Mouse (Mus musculus): Measurements from ENCODE around the gene Pdcd7.
"Not testable (repeated sequence)": the region's sequence is repeated elsewhere in the genome, so short reads cannot be mapped to it uniquely, and the experiment has no call there.

Pdcd7 gene

GRCm38 (mm10) chr9:65345854-65346475, at the start of gene Pdcd7:
TSS of gene Pdcd7 (plus strand) at chr9:65346104.
- peak; percentile 95 for DNase-seq (ENCODE audit: low spot score)

GRCm38 (mm10) chr9:65297056-65297455, 48.8 kb upstream of the Pdcd7 start:
- no peak for DNase-seq (ENCODE audit: low spot score)

GRCm38 (mm10) chr9:65298761-65299160, 47.1 kb upstream of the Pdcd7 start:
- DNase-seq (ENCODE audit: low spot score) = no peak

- no peak for DNase-seq (ENCODE audit: low spot score)
These were observed 46.3 kb upstream of the Pdcd7 start for GRCm38 (mm10) chr9:65299650-65300049.

- DNase-seq (ENCODE audit: low spot score) = no peak
These were observed 43.4 kb upstream of the Pdcd7 start for GRCm38 (mm10) chr9:65302327-65302983.

- no peak for DNase-seq (ENCODE audit: low spot score)
These were observed 42.3 kb upstream of the Pdcd7 start for GRCm38 (mm10) chr9:65303586-65303985.

- no peak for DNase-seq (ENCODE audit: low spot score)
These were observed 41.6 kb upstream of the Pdcd7 start for GRCm38 (mm10) chr9:65304300-65304699.

GRCm38 (mm10) chr9:65306672-65307071, 39.2 kb upstream of the Pdcd7 start:
- no peak for DNase-seq (ENCODE audit: low spot score)

- DNase-seq (ENCODE audit: low spot score) = no peak
These were observed 37.9 kb upstream of the Pdcd7 start for GRCm38 (mm10) chr9:65308011-65308410.

- DNase-seq (ENCODE audit: low spot score) = no peak
These were observed 33.1 kb upstream of the Pdcd7 start for GRCm38 (mm10) chr9:65312669-65313357.

- DNase-seq (ENCODE audit: low spot score) = no peak
These were observed 32.1 kb upstream of the Pdcd7 start for GRCm38 (mm10) chr9:65313846-65314245.

- no peak for DNase-seq (ENCODE audit: low spot score)
These were observed 23.5 kb upstream of the Pdcd7 start for GRCm38 (mm10) chr9:65322255-65322900.

- no peak for DNase-seq (ENCODE audit: low spot score)
These were observed 19.9 kb upstream of the Pdcd7 start for GRCm38 (mm10) chr9:65325971-65326370.

GRCm38 (mm10) chr9:65327371-65327770, 18.5 kb upstream of the Pdcd7 start:
- no peak for DNase-seq (ENCODE audit: low spot score)

- no peak for DNase-seq (ENCODE audit: low spot score)
These were observed 11.9 kb upstream of the Pdcd7 start for GRCm38 (mm10) chr9:65333958-65334357.

GRCm38 (mm10) chr9:65339146-65339545, 6.8 kb upstream of the Pdcd7 start:
- no peak for DNase-seq (ENCODE audit: low spot score)

- no peak for DNase-seq (ENCODE audit: low spot score)
These were observed 5.5 kb upstream of the Pdcd7 start for GRCm38 (mm10) chr9:65340414-65340813.

- DNase-seq (ENCODE audit: low spot score) = not testable (repeated sequence)
These were observed 465 bp upstream of the Pdcd7 start for GRCm38 (mm10) chr9:65345439-65345838.

- peak; percentile 35 for DNase-seq (ENCODE audit: low spot score)
These were observed 690 bp downstream of the Pdcd7 start for GRCm38 (mm10) chr9:65346476-65347111.

- no peak for DNase-seq (ENCODE audit: low spot score)
These were observed 1.4 kb downstream of the Pdcd7 start for GRCm38 (mm10) chr9:65347112-65347850.

GRCm38 (mm10) chr9:65353251-65353650, 7.3 kb downstream of the Pdcd7 start:
- no peak for DNase-seq (ENCODE audit: low spot score)

GRCm38 (mm10) chr9:65356561-65356960, 10.7 kb downstream of the Pdcd7 start:
- no peak for DNase-seq (ENCODE audit: low spot score)

Measured in urinary bladder, postnatal 14 days (tissue).